Mouse (Mus musculus) ES-E14 (cell line): ENCODE measurements around the gene Dmwd. TPM values are rescaled to one million over a fixed set of nuclear protein-coding genes. Genes with fewer than 3 reads are reported as not detected.

Source experiments
- DNase-seq: peaks from one replicate; pipeline ENCODE4 v3.0.0-alpha.2; 2013; ENCODE audit warnings: low read depth, low spot score
- H3K27ac ChIP-seq: 2 replicates; pipeline ENCODE4 v1.5.1; 2012; ENCODE audit warnings: low read depth, mild to moderate bottlenecking, low read length, moderate library complexity, mixed read lengths; ENCODE audit not compliant: poor library complexity, insufficient read depth, severe bottlenecking
- H3K36me3 ChIP-seq: 2 replicates; pipeline ENCODE4 v1.6.1; 2012; ENCODE audit warnings: mild to moderate bottlenecking, low read length, moderate library complexity, mixed read lengths; ENCODE audit not compliant: control insufficient read depth, poor library complexity, insufficient read depth, severe bottlenecking
- H3K4me1 ChIP-seq, 2 experiments: fragments of 150-350 bp in 1 of 2; sonication (generic) in 1 of 2; 2 replicates each; pipeline ENCODE4 v1.6.1; 2012; ENCODE audit warnings: low read length in 2 of 2, mild to moderate bottlenecking in 1 of 2, mixed read lengths in 1 of 2; ENCODE audit not compliant: control insufficient read depth in 2 of 2, insufficient read depth in 2 of 2, poor library complexity in 1 of 2
- H3K4me3 ChIP-seq, 2 experiments: fragments of 150-350 bp in 1 of 2; sonication (generic) in 1 of 2; 2 replicates each; pipeline ENCODE4 v1.5.1; 2012; ENCODE audit warnings: low read length in 2 of 2, low read depth in 1 of 2, mild to moderate bottlenecking in 1 of 2, mixed read lengths in 1 of 2; ENCODE audit not compliant: insufficient read depth in 1 of 2, poor library complexity in 1 of 2, severe bottlenecking in 1 of 2
- H3K9ac ChIP-seq: 2 replicates; pipeline ENCODE4 v1.6.1; 2012; ENCODE audit warnings: low read depth, mild to moderate bottlenecking, low read length, mixed read lengths; ENCODE audit not compliant: poor library complexity, insufficient read depth, severe bottlenecking
- H3K9me3 ChIP-seq: fragments of 150-350 bp; sonication (generic); 2 replicates; pipeline ENCODE4 v1.6.1; 2012; ENCODE audit warnings: low read depth, mild to moderate bottlenecking, low read length; ENCODE audit not compliant: control insufficient read depth, insufficient read depth
- CHD2 ChIP-seq: IDR thresholded peaks from 2 replicates; pipeline ENCODE4 v1.6.1; 2014; ENCODE audit warnings: mild to moderate bottlenecking, low read depth, low read length, inconsistent platforms
- HCFC1 ChIP-seq: IDR thresholded peaks from 2 replicates; pipeline ENCODE4 v1.6.1; 2012; ENCODE audit warnings: low read length, inconsistent platforms, borderline replicate concordance; ENCODE audit not compliant: insufficient read depth
- MAFK ChIP-seq: IDR thresholded peaks from 2 replicates; pipeline ENCODE4 v1.6.1; 2014; ENCODE audit warnings: mild to moderate bottlenecking, low read depth, low read length, inconsistent platforms; ENCODE audit not compliant: insufficient read depth
- ZC3H11A ChIP-seq: IDR thresholded peaks from 2 replicates; pipeline ENCODE4 v1.6.1; 2012; ENCODE audit warnings: low read depth, mild to moderate bottlenecking, inconsistent platforms, low read length, borderline replicate concordance
- ZNF384 ChIP-seq: IDR thresholded peaks from 2 replicates; pipeline ENCODE4 v1.6.1; 2012; ENCODE audit warnings: low read depth, low read length, inconsistent platforms
- in situ Hi-C, 2 experiments: fragments of 600-800 bp; cut with MboI; formaldehyde crosslinking; loops; one replicate each; pipeline ENCODE4 v1.15.1; 2025; ENCODE audit warnings: low sequenced_read_pairs in 2 of 2, inconsistent platforms in 1 of 2; ENCODE audit not compliant: unreplicated experiment in 2 of 2
- total RNA-seq: library from RNA; depleted of rRNA; stranded (reverse); fragments of 300-350 nt; gene quantifications from 2 replicates; pipeline ENCODE4 v1.2.3, GENCODE M21; 2012

Dmwd gene
- total RNA-seq, 1 experiment, result 41.3 TPM

DNA sequence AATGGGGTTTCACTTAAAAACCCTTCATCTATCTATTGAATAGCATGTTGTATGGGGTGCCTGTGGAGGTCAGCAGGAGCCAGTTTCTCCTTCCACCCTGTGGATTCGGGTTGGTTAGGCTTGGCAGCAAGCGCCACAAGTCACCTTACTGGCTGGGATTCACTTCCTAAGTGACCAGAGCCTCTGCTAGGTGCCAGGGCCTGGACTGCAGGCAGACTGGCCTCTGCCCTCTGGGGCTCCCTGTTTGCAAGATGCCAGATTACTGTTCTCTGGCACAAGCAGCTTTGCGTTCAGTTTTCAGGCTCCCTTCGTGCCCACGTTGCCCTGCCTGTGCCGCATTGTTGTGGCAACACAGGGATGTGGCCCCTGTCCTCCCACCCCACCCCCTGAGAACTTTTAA, 48.7 kb downstream of the Dmwd start:
- in situ Hi-C loops, result no loop called here
- Histone ChIP-seq H3K9me3 (no peaks in the 10 kb centered on the region), H3K4me3 (no peak overlapping the region), H3K36me3 (peaks cover 2% of the 10 kb centered on the region; the same call in 1 of the 2 replicates), H3K27ac (no peak overlapping the region), H3K4me1 (peaks cover 0 to 2% of the 10 kb centered on the region in 2 experiments; a peak in 1 of 4 replicates), H3K9ac (no peak overlapping the region)
- no peak for DNase-seq
- no peak for TF ChIP-seq ZNF384
- TF ChIP-seq ZC3H11A, result no peak
- TF ChIP-seq CHD2, result no peak
- TF ChIP-seq MAFK, result no peak
- TF ChIP-seq HCFC1, result no peak

DNA sequence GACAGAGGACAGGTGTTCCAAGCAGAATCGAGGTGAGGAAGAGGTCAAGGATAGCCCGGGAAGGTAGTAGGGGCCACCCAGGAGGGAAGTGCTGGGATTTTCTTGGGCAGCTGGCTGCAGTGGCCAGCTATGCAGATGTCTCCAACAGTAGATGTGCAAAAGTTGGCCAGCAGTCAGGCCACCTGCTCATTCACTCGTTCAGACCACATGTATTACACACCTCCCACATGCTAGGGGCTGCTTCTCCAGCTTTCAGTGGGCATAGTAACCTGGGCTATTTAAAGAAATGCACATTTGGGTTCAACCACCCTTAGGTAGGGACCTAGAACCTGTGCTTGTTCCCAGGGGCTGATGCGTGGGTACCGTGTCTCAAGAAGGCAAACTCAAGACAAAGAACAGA, 51.7 kb downstream of the Dmwd start:
- Histone ChIP-seq H3K4me1 (0 out of 4 replicates have a peak, but pooled peaks cover 2 to 5% of the 10 kb centered on the region in 2 experiments), H3K9me3 (no peaks in the 10 kb centered on the region), H3K27ac (no peak overlapping the region), H3K4me3 (no peak overlapping the region), H3K9ac (no peak overlapping the region), H3K36me3 (peaks cover 2% of the 10 kb centered on the region; the same call in 1 of the 2 replicates)
- in situ Hi-C loops, result no loop called here
- no peak for DNase-seq
- TF ChIP-seq MAFK (no peak), CHD2 (no peak), HCFC1 (no peak), ZC3H11A (no peak), ZNF384 (no peak)

DNA sequence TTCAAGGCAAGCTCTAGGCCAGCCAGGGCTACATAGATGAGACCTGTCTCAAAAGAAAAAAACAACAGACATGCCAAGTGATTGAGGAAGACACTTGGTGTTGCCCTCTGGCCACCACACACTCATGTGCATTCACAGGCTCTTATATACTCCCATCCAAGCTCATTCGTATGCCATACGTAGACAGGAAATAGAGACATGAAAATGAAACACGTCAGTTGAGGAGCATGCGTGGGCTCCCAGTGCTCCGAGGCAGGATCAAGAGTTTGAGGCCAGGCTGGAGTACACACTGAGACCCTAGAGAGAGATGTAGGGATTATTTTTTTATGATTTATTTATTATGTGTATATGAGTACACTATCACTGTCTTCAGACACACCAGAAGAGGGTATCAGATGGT, 53.4 kb downstream of the Dmwd start:
- no peak overlapping the region for H3K4me3 ChIP-seq
- no peak overlapping the region for H3K9ac ChIP-seq
- no peak for DNase-seq

DNA sequence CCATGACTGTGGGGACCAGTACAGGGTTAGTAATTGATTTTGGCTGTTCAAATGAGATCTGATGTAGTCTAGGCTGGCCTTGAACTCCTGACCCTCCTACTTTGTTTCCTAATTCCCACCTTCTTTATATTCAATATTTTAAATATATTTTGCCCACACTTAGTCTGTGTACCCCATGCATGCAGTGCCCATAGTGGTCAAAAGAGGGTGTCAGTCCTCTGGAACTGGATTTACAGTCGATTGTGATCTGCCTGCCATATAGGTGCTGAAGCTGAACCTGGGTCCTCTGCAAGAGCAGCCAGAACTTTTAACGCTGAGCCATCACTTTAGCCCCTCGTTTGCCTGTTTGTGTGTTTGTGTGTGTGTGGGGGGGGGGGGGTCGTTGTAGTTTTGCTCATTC, 54.6 kb downstream of the Dmwd start:
- no peak for DNase-seq
- no peak for TF ChIP-seq ZNF384
- peak; percentile 54; the same call in 1 of the 2 replicates for TF ChIP-seq MAFK
- TF ChIP-seq CHD2, result no peak
- no peak for TF ChIP-seq HCFC1
- no peak for TF ChIP-seq ZC3H11A
- Histone ChIP-seq H3K4me3 (peak overlapping the region in 1 of 2 experiments; percentile 70; a peak in 2 of 4 replicates), H3K9ac (no peak overlapping the region; the same call in 1 of the 2 replicates), H3K36me3 (peaks cover 4% of the 10 kb centered on the region; the same call in 1 of the 2 replicates), H3K27ac (no peak overlapping the region), H3K9me3 (no peaks in the 10 kb centered on the region), H3K4me1 (peaks cover 5 to 8% of the 10 kb centered on the region in 2 experiments; a peak in 1 of 4 replicates)
- in situ Hi-C loops, result no loop called here

More for the DNA sequence above, 53.4 kb downstream of the Dmwd start:
- H3K36me3 ChIP-seq, result peaks cover 2% of the 10 kb centered on the region; the same call in 1 of the 2 replicates
- H3K4me1 ChIP-seq, result 0 out of 4 replicates have a peak, but pooled peaks cover 2 to 5% of the 10 kb centered on the region in 2 experiments
- no peak for TF ChIP-seq ZNF384
- TF ChIP-seq HCFC1, result no peak
- TF ChIP-seq CHD2, result no peak
- no peak for TF ChIP-seq ZC3H11A
- TF ChIP-seq MAFK, result no peak
- in situ Hi-C loops, result no loop called here
- no peaks in the 10 kb centered on the region for H3K9me3 ChIP-seq
- H3K27ac ChIP-seq, result no peak overlapping the region
